Comparison of ENCODE assay signal across 7 mouse cellular contexts in genomic region chr14:118137487-118137886, GRCm38 (mm10). TPM values are rescaled to one million over a fixed set of nuclear protein-coding genes. Genes with fewer than 3 reads are reported as not detected.
DNase-seq lines count a peak whose midpoint lies in the region; ATAC-seq and TF ChIP-seq lines count a peak whose summit lies in the region.

No protein-coding gene starts in this region.

- peak; percentile 65 for DNase-seq in liver, adult 2 months (ENCODE audit: extremely low read depth, low read depth, low spot score)
- no peak for DNase-seq in liver
- DNase-seq in adipocyte (ENCODE audit: low spot score) = peak; percentile 79
- DNase-seq in urinary bladder, postnatal 4 days (ENCODE audit: low spot score in 2 of 2) = no peak

- no peaks in the 10 kb centered on the region for H3K9me3 ChIP-seq in forebrain, embryonic 13.5 days (replicated peaks)
- no peaks in the 10 kb centered on the region for H3K9me3 ChIP-seq in liver, embryonic 12.5 days (replicated peaks)
- H3K9me3 ChIP-seq in stomach, embryonic 14.5 days (ENCODE audit: control insufficient read depth, low read depth, low read length) = no peaks in the 10 kb centered on the region

- peak overlapping the region; percentile 84 for H3K9ac ChIP-seq in liver, adult 2 months (ENCODE audit: low read depth, low read length)
- H3K9ac ChIP-seq in forebrain, embryonic 13.5 days = peak overlapping the region; percentile 89
- peak overlapping the region; percentile 79 for H3K9ac ChIP-seq in liver, embryonic 12.5 days
- peak overlapping the region; percentile 83 for H3K9ac ChIP-seq in stomach, embryonic 14.5 days (replicated peaks; ENCODE audit: low read depth, low read length)

- TF ChIP-seq POLR2A in liver, adult 2 months (IDR thresholded peaks at IDR 0.05; ENCODE audit: extremely low read depth, insufficient read depth, low read length) = no peak

- H3K4me2 ChIP-seq in forebrain, embryonic 13.5 days = peak overlapping the region; percentile 90
- H3K4me2 ChIP-seq in liver, embryonic 12.5 days = peak overlapping the region; percentile 94
- peak overlapping the region; percentile 77 for H3K4me2 ChIP-seq in stomach, embryonic 14.5 days (replicated peaks; ENCODE audit: low read depth, low read length)

- peaks cover under 1% of the 10 kb centered on the region; the same call in 1 of the 2 replicates for H3K79me2 ChIP-seq in liver, adult 2 months (ENCODE audit: control insufficient read depth, insufficient read depth, low read length)

- H3K27me3 ChIP-seq in liver, adult 2 months (ENCODE audit: control insufficient read depth, insufficient read depth, low read length) = no peaks in the 10 kb centered on the region
- peaks cover 8% of the 10 kb centered on the region; the same call in 1 of the 2 replicates for H3K27me3 ChIP-seq in forebrain, embryonic 13.5 days
- H3K27me3 ChIP-seq in liver, embryonic 12.5 days (replicated peaks) = no peaks in the 10 kb centered on the region
- no peaks in the 10 kb centered on the region for H3K27me3 ChIP-seq in stomach, embryonic 14.5 days (ENCODE audit: control insufficient read depth, insufficient read depth, low read length)

- TF ChIP-seq CTCF in liver, adult 2 months (IDR thresholded peaks at IDR 0.05; ENCODE audit: low read depth, low read length) = no peak

- H3K4me1 ChIP-seq in liver, adult 2 months (ENCODE audit: control insufficient read depth, insufficient read depth, low read length) = peaks cover 3% of the 10 kb centered on the region; the same call in 1 of the 2 replicates
- peaks cover 20% of the 10 kb centered on the region for H3K4me1 ChIP-seq in forebrain, embryonic 13.5 days
- H3K4me1 ChIP-seq in liver, embryonic 12.5 days = peaks cover 29% of the 10 kb centered on the region
- peaks cover 16% of the 10 kb centered on the region; the same call in 1 of the 2 replicates for H3K4me1 ChIP-seq in stomach, embryonic 14.5 days (ENCODE audit: control insufficient read depth, insufficient read depth, low read length)

- peak overlapping the region; percentile 43; the same call in 1 of the 2 replicates for H3K27ac ChIP-seq in liver, adult 2 months (replicated peaks; ENCODE audit: insufficient read depth, low read depth, low read length)
- no peak overlapping the region for H3K27ac ChIP-seq in forebrain, embryonic 13.5 days
- H3K27ac ChIP-seq in liver, embryonic 12.5 days = no peak overlapping the region
- H3K27ac ChIP-seq in stomach, embryonic 14.5 days (ENCODE audit: low read length) = peak overlapping the region; percentile 58; the same call in 1 of the 2 replicates

- peak overlapping the region; percentile 78 for H3K4me3 ChIP-seq in liver, adult 2 months (ENCODE audit: insufficient read depth, low read depth, low read length)
- H3K4me3 ChIP-seq in forebrain, embryonic 13.5 days = peak overlapping the region; percentile 83
- peak overlapping the region; percentile 68 for H3K4me3 ChIP-seq in liver, embryonic 12.5 days
- peak overlapping the region; percentile 89 for H3K4me3 ChIP-seq in stomach, embryonic 14.5 days (ENCODE audit: low read depth, low read length)

- peak; percentile 13 for ATAC-seq in forebrain, embryonic 13.5 days
- ATAC-seq in liver, embryonic 12.5 days = no peak
- peak; percentile 14 for ATAC-seq in stomach, embryonic 14.5 days (ENCODE audit: insufficient number of reproducible peaks, insufficient read depth, low FRiP score, low read depth)

- H3K36me3 ChIP-seq in liver, adult 2 months (ENCODE audit: control insufficient read depth, insufficient read depth, low read length) = peaks cover 3% of the 10 kb centered on the region
- peaks cover 32% of the 10 kb centered on the region for H3K36me3 ChIP-seq in forebrain, embryonic 13.5 days (ENCODE audit: poor library complexity, severe bottlenecking)
- H3K36me3 ChIP-seq in liver, embryonic 12.5 days = peaks cover 30% of the 10 kb centered on the region
- H3K36me3 ChIP-seq in stomach, embryonic 14.5 days (ENCODE audit: control insufficient read depth, insufficient read depth, low read length) = peaks cover 19% of the 10 kb centered on the region; the same call in 1 of the 2 replicates

- under 1% methylated on average over 13 of the region's 13 CpGs for whole genome bisulfite sequencing in liver, adult 2 months
- WGBS in forebrain, embryonic 13.5 days = 1% methylated on average over 13 of the region's 13 CpGs
- 1% methylated on average over 13 of the region's 13 CpGs for WGBS in liver, embryonic 12.5 days (ENCODE audit: insufficient replicate concordance)
- 2% methylated on average over 13 of the region's 13 CpGs for WGBS in stomach, embryonic 14.5 days

RNA-seq across cellular contexts. Expression of gene Gpr180, which starts 0.5 kb away (rescaled TPM):
- total RNA-seq in liver, adult 2 months (2014; rRNA removed) = 28.0 and 29.8 TPM in 2 replicates
- 32.7 and 36.6 TPM in 2 replicates for polyA plus RNA-seq in liver, adult 2 months (2012; rRNA removed)
- polyA plus RNA-seq in forebrain, embryonic 13.5 days (2015; fragmentation: Nextera tagmentation; extraction: Ambion mirVana) = 28.1 and 31.4 TPM in 2 replicates
- polyA plus RNA-seq in liver, embryonic 12.5 days (2016; fragmentation: Nextera tagmentation; extraction: Ambion mirVana) = 18.0 and 19.2 TPM in 2 replicates
- 60.2 and 65.6 TPM in 2 replicates for polyA plus RNA-seq in stomach, embryonic 14.5 days (2014; fragmentation: Nextera tagmentation; extraction: Ambion mirVana)

RNA-seq across cellular contexts. Expression of gene Tgds, which starts 4.9 kb away (rescaled TPM):
- total RNA-seq in liver, adult 2 months (2014; rRNA removed) = 32.4 and 37.9 TPM in 2 replicates
- 14.3 and 14.4 TPM in 2 replicates for polyA plus RNA-seq in liver, adult 2 months (2012; rRNA removed)
- 23.9 and 24.4 TPM in 2 replicates for polyA plus RNA-seq in forebrain, embryonic 13.5 days (2015; fragmentation: Nextera tagmentation; extraction: Ambion mirVana)
- polyA plus RNA-seq in liver, embryonic 12.5 days (2016; fragmentation: Nextera tagmentation; extraction: Ambion mirVana) = 23.0 and 23.2 TPM in 2 replicates
- 35.2 and 37.3 TPM in 2 replicates for polyA plus RNA-seq in stomach, embryonic 14.5 days (2014; fragmentation: Nextera tagmentation; extraction: Ambion mirVana)

Comparison
In these comparisons a context has a peak if more than half of its experiments do, and no peak if none do; other contexts are left out.
1. DNase-seq: peak in liver, adult 2 months (single experiment) and adipocyte (single experiment); none in liver (single experiment) and urinary bladder, postnatal 4 days (0 of 2).
2. H3K27ac ChIP-seq: peak in liver, adult 2 months (single experiment) and stomach, embryonic 14.5 days (single experiment); none in forebrain, embryonic 13.5 days (single experiment) and liver, embryonic 12.5 days (single experiment).
3. Peak in every context shown above with its lines, with median percentiles within 50 percentile points of each other: H3K4me3 ChIP-seq, H3K9ac ChIP-seq and H3K4me2 ChIP-seq.